Mouse (Mus musculus) lung, postnatal 0 days (tissue): ENCODE data around the gene Tfip11.

ENCODE experiments used
- CTCF ChIP-seq: IDR thresholded peaks from 2 replicates; pipeline ENCODE4 v1.5.1; 2016; ENCODE audit warnings: antibody characterized with exemption, mild to moderate bottlenecking
- EP300 ChIP-seq: IDR thresholded peaks from 2 replicates; pipeline ENCODE4 v1.6.1; 2016; ENCODE audit warnings: antibody characterized with exemption, mild to moderate bottlenecking, control low read depth

GRCm38 (mm10) chr5:112364184-112364797 lies 38.1 kb downstream of the Tfip11 start:
- no peak for TF ChIP-seq CTCF
- no peak for TF ChIP-seq EP300
